In the genomic region with DNA sequence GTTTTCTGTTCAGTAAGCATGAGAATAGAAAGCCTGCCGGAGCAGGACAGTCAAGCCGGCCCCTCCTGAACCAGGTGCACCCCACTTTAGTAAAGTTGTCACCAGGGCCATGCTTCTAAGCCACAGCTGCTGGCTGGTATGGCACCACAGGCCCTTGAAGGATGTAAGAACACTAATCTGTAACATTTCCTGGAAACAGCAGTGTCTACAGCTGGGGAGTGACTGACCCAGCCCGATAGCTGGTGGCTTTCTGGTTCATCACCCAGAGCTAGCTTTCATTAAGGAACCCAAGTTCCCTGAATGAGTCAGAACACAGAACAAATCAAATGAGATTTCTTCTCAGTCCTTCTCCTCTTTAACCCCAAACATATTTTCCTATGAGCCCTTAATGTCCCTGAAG, we compare ENCODE assay signal across 13 mouse cellular contexts.
"Had no signal": no experiment of that assay in that cellular context is flagged by ENCODE, and none has a peak within 500 bp of the region (broad histone marks: within the 10 kb centered on the region; RNA-seq: fewer than 3 reads in every experiment).

No protein-coding gene starts in this region.

- H3K36me3 ChIP-seq: limb, embryonic 10.5 days; limb, embryonic 13.5 days; liver, embryonic 12.5 days; liver, embryonic 15.5 days; midbrain, embryonic 10.5 days; midbrain, embryonic 13.5 days; neural tube, embryonic 13.5 days had no signal

- DNase-seq: kidney, adult 2 months; kidney, postnatal 25 days; layer of hippocampus, adult 9-11 months; liver; lung, adult 2 months; lung, postnatal 36 days had no signal
